Mouse (Mus musculus): Measurements from ENCODE around the gene Arhgef12. TPM values are rescaled to one million over a fixed set of nuclear protein-coding genes. Genes with fewer than 3 reads are reported as not detected.

The Arhgef12 gene
- total and polyA plus RNA-seq, 2 experiments, result 22.9 to 62.3 TPM

GRCm38 (mm10) chr9:43012541-43012940, 94.5 kb downstream of the Arhgef12 start:
- WGBS, result 64% methylated on average over 5 of the region's 5 CpGs
- H3K36me3 ChIP-seq (ENCODE audit: control insufficient read depth, insufficient read depth, low read length), result peaks cover 68% of the 10 kb centered on the region

GRCm38 (mm10) chr9:43011061-43011460, 96.0 kb downstream of the Arhgef12 start:
- Histone ChIP-seq H3K4me3 (ENCODE audit: insufficient read depth, low read depth, low read length) (no peak overlapping the region), H3K4me1 (ENCODE audit: control insufficient read depth, insufficient read depth, low read length) (no peaks in the 10 kb centered on the region), H3K9ac (ENCODE audit: low read depth, low read length) (no peak overlapping the region), H3K27ac (replicated peaks; ENCODE audit: insufficient read depth, low read depth, low read length) (no peak overlapping the region), H3K36me3 (ENCODE audit: control insufficient read depth, insufficient read depth, low read length) (peaks cover 70% of the 10 kb centered on the region), H3K27me3 (ENCODE audit: control insufficient read depth, insufficient read depth, low read length) (no peaks in the 10 kb centered on the region), H3K79me2 (ENCODE audit: control insufficient read depth, insufficient read depth, low read length) (no peaks in the 10 kb centered on the region; the same call in 1 of the 2 replicates)
- WGBS, result 85% methylated on average over 4 of the region's 4 CpGs
- no peak for TF ChIP-seq CTCF (IDR thresholded peaks at IDR 0.05; ENCODE audit: low read depth, low read length)
- TF ChIP-seq POLR2A (IDR thresholded peaks at IDR 0.05; ENCODE audit: extremely low read depth, insufficient read depth, low read length), result no peak
- DNase-seq (ENCODE audit: extremely low read depth, low read depth, low spot score), result no peak

More at GRCm38 (mm10) chr9:43012541-43012940, 94.5 kb downstream of the Arhgef12 start:
- H3K79me2 ChIP-seq (ENCODE audit: control insufficient read depth, insufficient read depth, low read length), result no peaks in the 10 kb centered on the region; the same call in 1 of the 2 replicates
- no peak for DNase-seq (ENCODE audit: extremely low read depth, low read depth, low spot score)
- TF ChIP-seq CTCF (IDR thresholded peaks at IDR 0.05; ENCODE audit: low read depth, low read length) (no peak), POLR2A (IDR thresholded peaks at IDR 0.05; ENCODE audit: extremely low read depth, insufficient read depth, low read length) (no peak)
- no peak overlapping the region for H3K27ac ChIP-seq (replicated peaks; ENCODE audit: insufficient read depth, low read depth, low read length)
- H3K9ac ChIP-seq (ENCODE audit: low read depth, low read length), result no peak overlapping the region
- H3K27me3 ChIP-seq (ENCODE audit: control insufficient read depth, insufficient read depth, low read length), result no peaks in the 10 kb centered on the region
- H3K4me3 ChIP-seq (ENCODE audit: insufficient read depth, low read depth, low read length), result no peak overlapping the region
- no peaks in the 10 kb centered on the region for H3K4me1 ChIP-seq (ENCODE audit: control insufficient read depth, insufficient read depth, low read length)

- H3K36me3 ChIP-seq (ENCODE audit: control insufficient read depth, insufficient read depth, low read length), result peaks cover 79% of the 10 kb centered on the region
These were observed 103.2 kb downstream of the Arhgef12 start for GRCm38 (mm10) chr9:43003881-43004280.

GRCm38 (mm10) chr9:43003017-43003416, 104.0 kb downstream of the Arhgef12 start:
- Histone ChIP-seq H3K79me2 (ENCODE audit: control insufficient read depth, insufficient read depth, low read length) (no peaks in the 10 kb centered on the region), H3K36me3 (ENCODE audit: control insufficient read depth, insufficient read depth, low read length) (peaks cover 81% of the 10 kb centered on the region), H3K9ac (ENCODE audit: low read depth, low read length) (no peak overlapping the region), H3K4me3 (ENCODE audit: insufficient read depth, low read depth, low read length) (no peak overlapping the region), H3K27ac (replicated peaks; ENCODE audit: insufficient read depth, low read depth, low read length) (no peak overlapping the region), H3K4me1 (ENCODE audit: control insufficient read depth, insufficient read depth, low read length) (peaks cover 7% of the 10 kb centered on the region), H3K27me3 (ENCODE audit: control insufficient read depth, insufficient read depth, low read length) (no peaks in the 10 kb centered on the region)
- WGBS, result 91% methylated on average over 4 of the region's 4 CpGs
- DNase-seq (ENCODE audit: extremely low read depth, low read depth, low spot score), result no peak
- TF ChIP-seq POLR2A (IDR thresholded peaks at IDR 0.05; ENCODE audit: extremely low read depth, insufficient read depth, low read length) (no peak), CTCF (IDR thresholded peaks at IDR 0.05; ENCODE audit: low read depth, low read length) (no peak)

More at GRCm38 (mm10) chr9:43003881-43004280, 103.2 kb downstream of the Arhgef12 start:
- Histone ChIP-seq H3K27ac (replicated peaks; ENCODE audit: insufficient read depth, low read depth, low read length) (no peak overlapping the region), H3K79me2 (ENCODE audit: control insufficient read depth, insufficient read depth, low read length) (no peaks in the 10 kb centered on the region), H3K4me3 (ENCODE audit: insufficient read depth, low read depth, low read length) (no peak overlapping the region), H3K27me3 (ENCODE audit: control insufficient read depth, insufficient read depth, low read length) (no peaks in the 10 kb centered on the region), H3K9ac (ENCODE audit: low read depth, low read length) (no peak overlapping the region), H3K4me1 (ENCODE audit: control insufficient read depth, insufficient read depth, low read length) (peaks cover 7% of the 10 kb centered on the region; the same call in 1 of the 2 replicates)
- DNase-seq (ENCODE audit: extremely low read depth, low read depth, low spot score), result no peak
- TF ChIP-seq POLR2A (IDR thresholded peaks at IDR 0.05; ENCODE audit: extremely low read depth, insufficient read depth, low read length) (no peak), CTCF (IDR thresholded peaks at IDR 0.05; ENCODE audit: low read depth, low read length) (no peak)
- WGBS, result 78% methylated on average over 5 of the region's 5 CpGs

- peaks cover 13% of the 10 kb centered on the region for H3K4me1 ChIP-seq (ENCODE audit: control insufficient read depth, insufficient read depth, low read length)
- WGBS, result 45% methylated on average over 11 of the region's 11 CpGs
- no peak overlapping the region for H3K4me3 ChIP-seq (ENCODE audit: insufficient read depth, low read depth, low read length)
- H3K27ac ChIP-seq (replicated peaks; ENCODE audit: insufficient read depth, low read depth, low read length), result no peak overlapping the region
- no peak overlapping the region for H3K9ac ChIP-seq (ENCODE audit: low read depth, low read length)
- H3K79me2 ChIP-seq (ENCODE audit: control insufficient read depth, insufficient read depth, low read length), result no peaks in the 10 kb centered on the region
- TF ChIP-seq POLR2A (IDR thresholded peaks at IDR 0.05; ENCODE audit: extremely low read depth, insufficient read depth, low read length), result no peak
- H3K27me3 ChIP-seq (ENCODE audit: control insufficient read depth, insufficient read depth, low read length), result no peaks in the 10 kb centered on the region
- DNase-seq (ENCODE audit: extremely low read depth, low read depth, low spot score), result peak; percentile 76
- peaks cover 75% of the 10 kb centered on the region for H3K36me3 ChIP-seq (ENCODE audit: control insufficient read depth, insufficient read depth, low read length)
These were observed 106.3 kb downstream of the Arhgef12 start for GRCm38 (mm10) chr9:43000595-43001250.

GRCm38 (mm10) chr9:43000070-43000469, 107.0 kb downstream of the Arhgef12 start:
- peaks cover 70% of the 10 kb centered on the region for H3K36me3 ChIP-seq (ENCODE audit: control insufficient read depth, insufficient read depth, low read length)
- H3K4me1 ChIP-seq (ENCODE audit: control insufficient read depth, insufficient read depth, low read length), result peaks cover 17% of the 10 kb centered on the region
- no peak overlapping the region for H3K27ac ChIP-seq (replicated peaks; ENCODE audit: insufficient read depth, low read depth, low read length)
- H3K79me2 ChIP-seq (ENCODE audit: control insufficient read depth, insufficient read depth, low read length), result no peaks in the 10 kb centered on the region
- H3K27me3 ChIP-seq (ENCODE audit: control insufficient read depth, insufficient read depth, low read length), result no peaks in the 10 kb centered on the region
- no peak for TF ChIP-seq POLR2A (IDR thresholded peaks at IDR 0.05; ENCODE audit: extremely low read depth, insufficient read depth, low read length)
- no peak for TF ChIP-seq CTCF (IDR thresholded peaks at IDR 0.05; ENCODE audit: low read depth, low read length)
- no peak overlapping the region for H3K4me3 ChIP-seq (ENCODE audit: insufficient read depth, low read depth, low read length)
- peak; percentile 62 for DNase-seq (ENCODE audit: extremely low read depth, low read depth, low spot score)
- WGBS, result 83% methylated on average over 1 of the region's 1 CpGs
- H3K9ac ChIP-seq (ENCODE audit: low read depth, low read length), result no peak overlapping the region
